Mouse (Mus musculus) cerebellum, postnatal 36 days (tissue): Measurements from ENCODE around the gene Ripor1.

ENCODE experiments used
- DNase-seq, 2 experiments: peaks; one replicate each; pipeline ENCODE4 v3.0.0; 2021 to 2022; ENCODE audit warnings: mixed read lengths in 2 of 2

The Ripor1 gene

GRCm38 (mm10) chr8:105606189-105607023 is 1.4 kb downstream of the Ripor1 start:
- DNase-seq, result peak; percentile 70 to 71

DNA sequence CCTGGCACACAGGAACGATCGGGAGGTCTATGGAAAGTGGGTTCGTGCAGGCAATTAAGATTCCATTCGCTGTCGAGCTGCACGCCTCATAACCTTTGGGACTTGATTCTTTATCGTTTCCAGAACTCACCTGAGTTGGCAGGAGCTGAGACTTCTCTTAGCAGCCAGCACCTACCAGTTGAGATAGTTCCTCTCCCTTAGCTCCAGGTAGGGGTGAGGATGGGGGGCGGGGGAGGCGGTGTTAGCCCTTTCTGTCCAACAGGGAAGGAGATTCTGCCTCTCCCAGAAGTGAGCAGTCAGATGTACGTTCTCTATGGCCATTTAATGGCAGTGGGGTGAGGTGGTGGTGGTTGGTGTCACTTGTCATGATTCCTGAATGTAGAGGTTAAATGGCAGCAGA is 2.0 kb downstream of the Ripor1 start:
- no peak for DNase-seq

DNA sequence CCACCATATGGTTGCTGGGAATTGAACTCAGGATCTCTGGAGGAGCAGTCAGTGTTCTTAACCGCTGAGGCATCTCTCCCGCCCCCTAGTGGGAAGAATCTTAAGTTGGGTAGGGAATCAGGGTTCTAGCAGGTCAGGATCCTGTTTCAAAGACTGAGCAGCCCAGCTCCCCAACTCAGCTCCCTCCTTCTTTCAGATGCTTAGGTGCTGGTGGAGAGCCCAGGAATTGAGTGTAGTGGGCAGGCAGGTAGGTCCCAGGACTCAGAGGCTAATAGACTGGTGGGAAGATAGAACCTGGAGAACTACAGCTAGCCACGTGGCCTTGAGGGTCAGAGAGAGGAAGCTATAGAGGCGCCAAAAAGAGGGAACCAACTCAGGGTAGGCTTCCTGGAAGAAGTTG is 2.6 kb downstream of the Ripor1 start:
- peak in 1 of 2 experiments; percentile 35 for DNase-seq

- DNase-seq, result no peak
Measured at GRCm38 (mm10) chr8:105609355-105609754, 4.3 kb downstream of the Ripor1 start.

GRCm38 (mm10) chr8:105609771-105610170 is 4.7 kb downstream of the Ripor1 start:
- no peak for DNase-seq

DNA sequence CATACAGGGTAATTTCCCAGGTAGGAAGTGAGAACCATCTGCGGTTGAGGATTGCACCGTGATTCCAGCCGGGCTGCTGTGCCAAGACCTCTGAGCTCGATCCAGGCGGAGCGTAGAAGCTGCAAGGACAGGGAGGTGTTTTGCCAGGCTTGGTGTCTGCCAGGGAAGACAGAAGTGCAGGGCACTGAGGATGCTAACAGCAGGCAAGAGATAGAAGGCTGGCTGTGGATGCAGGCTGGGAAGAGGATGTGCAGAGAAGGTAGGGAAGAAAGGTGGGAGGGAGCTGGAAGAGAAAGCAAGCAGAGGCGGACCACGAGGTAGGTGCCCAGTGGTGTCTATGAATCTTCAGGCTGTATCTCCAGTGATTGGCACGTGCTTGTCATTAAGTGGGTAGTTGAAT is 6.8 kb downstream of the Ripor1 start:
- no peak for DNase-seq

- DNase-seq, result peak; percentile 34 to 46
Measured at GRCm38 (mm10) chr8:105613037-105613436, 8.0 kb downstream of the Ripor1 start.

GRCm38 (mm10) chr8:105613830-105614511 is 8.9 kb downstream of the Ripor1 start:
- no peak for DNase-seq

- DNase-seq, result no peak
Measured at GRCm38 (mm10) chr8:105615942-105616341, 10.9 kb downstream of the Ripor1 start.

DNA sequence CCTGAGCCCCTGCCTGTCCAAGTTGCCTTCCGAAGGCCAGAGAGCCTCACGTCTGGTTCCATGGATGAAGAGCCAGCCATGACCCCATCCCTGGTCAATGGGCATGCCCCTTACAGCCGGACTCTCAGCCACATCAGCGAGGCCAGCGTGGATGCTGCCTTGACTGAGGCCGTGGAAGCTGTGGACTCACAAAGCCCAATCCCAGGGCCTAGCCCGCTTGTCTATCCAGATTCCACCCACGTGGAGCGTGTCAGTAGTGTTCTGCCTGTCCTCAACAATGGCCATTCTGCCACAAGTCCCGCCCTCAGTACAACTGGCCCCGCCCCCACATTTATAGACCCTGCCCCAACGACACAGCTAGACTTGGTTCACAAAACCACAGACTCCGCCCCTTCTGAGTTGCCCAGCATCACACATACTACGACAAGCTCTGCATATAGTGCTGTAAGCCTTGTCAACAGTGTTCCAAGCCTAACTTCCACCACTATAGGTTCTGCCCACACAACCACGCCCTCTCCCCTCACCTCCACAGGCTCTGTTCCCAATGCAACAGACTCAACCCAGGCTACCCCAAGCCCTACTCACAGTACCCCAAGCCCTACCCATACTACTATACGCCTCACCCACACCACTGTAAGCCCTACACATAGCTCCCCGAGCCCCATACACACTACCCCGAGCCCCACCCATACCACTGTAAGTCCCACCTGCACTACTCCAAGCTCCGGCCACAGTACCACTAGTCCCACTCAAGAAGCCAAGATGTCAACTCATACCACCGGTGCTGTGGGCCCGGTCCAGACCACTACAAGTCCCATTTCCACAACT is 12.6 kb downstream of the Ripor1 start:
- no peak for DNase-seq

GRCm38 (mm10) chr8:105618279-105618634 is 13.2 kb downstream of the Ripor1 start:
- DNase-seq, result no peak

DNA sequence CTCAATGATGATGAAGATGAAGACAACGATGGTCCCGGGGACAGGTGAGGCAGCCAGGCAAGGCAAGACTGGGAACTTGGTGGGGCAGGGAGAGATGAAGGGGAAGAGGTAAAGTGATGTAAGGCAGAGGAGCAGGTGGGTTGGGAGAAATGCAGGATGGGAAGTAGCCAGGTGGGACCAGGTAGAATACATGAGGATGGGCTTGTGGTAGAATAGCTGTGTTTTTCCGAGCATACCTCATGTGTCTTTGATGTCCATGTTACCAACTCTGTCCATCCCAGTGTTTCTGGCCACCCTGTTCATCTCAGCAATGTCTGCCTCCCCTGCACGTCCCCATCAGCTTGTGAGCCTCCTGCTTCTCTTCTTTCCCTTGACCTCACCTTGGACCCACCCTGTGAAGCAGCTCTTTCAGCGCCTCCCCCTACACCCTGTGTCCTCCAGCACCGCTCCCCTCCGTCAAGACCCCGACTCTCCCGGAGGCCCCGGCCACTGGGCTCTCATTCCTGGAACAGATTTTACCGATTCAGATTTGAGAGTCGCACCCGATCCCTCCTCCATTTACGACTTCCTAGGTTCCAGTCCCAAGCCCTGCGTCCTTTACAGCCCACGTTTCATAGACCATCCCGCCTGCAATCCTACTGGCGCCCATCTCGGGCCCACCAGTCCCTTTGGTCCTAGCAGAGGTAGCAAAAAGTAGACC is 14.0 kb downstream of the Ripor1 start:
- no peak for DNase-seq

DNA sequence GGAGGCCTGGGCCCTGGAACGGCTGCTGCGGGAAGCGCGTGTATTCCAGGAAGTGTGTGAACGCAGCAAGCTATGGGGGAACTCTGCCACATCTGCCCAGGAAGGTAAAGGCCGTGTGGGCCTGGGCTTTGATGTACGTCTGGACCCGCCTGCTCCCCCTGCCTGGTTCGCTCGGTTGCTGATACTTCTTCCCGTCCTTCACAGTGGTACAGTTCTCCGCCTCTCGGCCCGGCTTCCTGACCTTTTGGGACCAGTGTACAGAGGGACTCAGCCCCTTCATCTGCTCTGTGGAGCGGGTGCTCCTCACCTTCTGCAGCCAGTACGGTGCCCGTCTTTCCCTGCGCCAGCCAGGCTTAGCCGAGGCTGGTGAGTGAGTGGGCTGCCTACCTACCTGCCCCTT is 15.2 kb downstream of the Ripor1 start:
- DNase-seq, result no peak

GRCm38 (mm10) chr8:105620946-105621720 is 16.1 kb downstream of the Ripor1 start:
- no peak for DNase-seq

DNA sequence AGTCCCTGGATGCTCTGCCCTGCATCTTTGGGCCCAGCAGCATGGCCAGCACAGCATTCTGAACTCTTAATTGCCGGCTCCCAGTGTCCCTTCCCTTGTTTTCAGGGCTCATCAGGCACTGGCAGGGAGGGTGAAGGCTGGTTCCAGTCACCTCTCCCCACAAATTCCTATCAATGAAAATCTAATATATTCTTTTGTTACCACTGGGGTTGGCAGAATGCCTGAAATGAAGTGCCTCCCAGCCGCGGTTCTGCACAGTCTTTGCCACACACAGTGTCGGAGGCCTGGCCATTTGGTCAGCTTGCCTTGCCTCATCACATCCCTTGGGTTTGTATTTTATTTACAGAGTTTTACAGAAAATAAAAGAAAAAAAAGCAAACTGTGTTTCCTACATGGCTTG is 16.8 kb downstream of the Ripor1 start:
- DNase-seq, result no peak

- peak; percentile 94 to 96 for DNase-seq
Measured at GRCm38 (mm10) chr8:105622421-105622920, 17.4 kb downstream of the Ripor1 start.

DNA sequence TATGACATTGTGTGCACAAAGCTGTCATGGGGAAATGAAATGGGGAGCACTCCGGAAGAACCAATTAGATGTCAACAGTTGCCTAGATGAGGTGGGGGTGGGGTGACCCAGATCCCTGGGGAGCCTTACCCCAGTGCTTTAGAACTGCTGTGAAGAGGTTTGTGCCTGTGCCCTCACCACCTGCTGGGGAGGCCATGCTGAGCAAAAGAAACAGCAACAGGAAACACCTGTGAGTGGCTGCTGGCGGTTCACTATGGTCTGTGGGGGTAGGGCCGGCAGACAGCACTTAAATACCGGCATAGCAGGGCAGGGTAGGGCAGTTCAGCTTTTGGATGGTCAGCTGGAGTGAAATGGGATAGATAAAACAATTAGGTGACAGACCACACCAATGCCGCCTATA is 18.1 kb downstream of the Ripor1 start:
- DNase-seq, result no peak

GRCm38 (mm10) chr8:105623679-105624245 is 18.7 kb downstream of the Ripor1 start:
- DNase-seq, result no peak

DNA sequence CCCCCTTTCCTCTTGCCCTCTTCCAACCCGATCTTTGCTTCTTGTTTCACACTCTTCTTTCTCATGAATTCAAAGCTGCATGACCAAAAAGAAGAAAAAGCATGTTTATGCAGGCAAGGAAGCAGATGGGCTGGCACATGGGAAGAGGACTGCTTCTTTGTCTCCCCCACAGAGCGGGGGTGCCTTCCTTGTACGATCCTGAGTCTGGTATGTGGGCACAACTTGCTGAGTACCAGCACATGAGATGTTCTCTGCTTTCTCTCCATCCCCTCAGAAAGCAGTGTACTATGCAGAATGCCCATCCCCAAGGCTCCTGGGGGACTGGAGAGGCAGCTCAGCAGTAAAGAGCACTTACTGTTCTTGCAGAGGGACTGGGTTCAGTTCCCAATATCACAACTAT is 19.3 kb downstream of the Ripor1 start:
- no peak for DNase-seq

DNA sequence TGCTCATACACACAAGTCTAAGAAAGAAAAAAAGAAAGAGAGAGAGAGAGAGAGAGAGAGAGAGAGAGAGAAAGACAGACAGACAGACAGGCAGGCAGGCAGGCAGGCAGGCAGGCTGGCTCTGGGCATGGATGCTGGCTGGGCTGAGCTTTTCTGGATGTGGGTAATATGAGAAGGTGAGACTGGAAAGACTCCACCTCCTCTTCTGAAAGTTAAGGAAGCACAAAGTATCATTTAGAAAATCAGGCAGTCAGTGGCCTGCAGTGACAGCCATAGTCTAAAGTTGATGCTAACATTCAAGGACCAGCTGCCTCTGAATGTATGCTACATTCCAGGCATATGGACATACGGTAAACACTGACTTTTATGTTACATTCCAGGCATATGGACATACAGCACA is 19.8 kb downstream of the Ripor1 start:
- no peak for DNase-seq

DNA sequence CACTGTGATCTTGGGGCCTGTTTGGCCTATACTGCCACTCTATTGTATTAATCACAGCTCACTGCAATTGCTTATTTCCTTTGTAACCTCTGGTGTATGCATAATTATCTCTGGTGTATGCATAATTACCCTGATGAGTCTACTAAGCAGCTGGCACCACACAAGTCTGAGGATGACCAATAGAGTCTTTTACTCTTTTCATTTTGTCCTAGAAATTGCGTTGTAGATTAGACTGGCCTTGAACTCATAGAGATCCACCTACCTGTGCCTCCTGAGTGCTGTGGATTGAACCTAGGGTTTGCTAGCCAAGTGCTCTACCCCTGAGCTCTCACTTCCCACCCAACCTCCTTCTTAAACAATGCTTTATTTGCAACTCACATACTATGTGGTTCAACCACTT is 21.0 kb downstream of the Ripor1 start:
- DNase-seq, result no peak
